Mouse (Mus musculus): ENCODE measurements around the gene Acss1.

DNA sequence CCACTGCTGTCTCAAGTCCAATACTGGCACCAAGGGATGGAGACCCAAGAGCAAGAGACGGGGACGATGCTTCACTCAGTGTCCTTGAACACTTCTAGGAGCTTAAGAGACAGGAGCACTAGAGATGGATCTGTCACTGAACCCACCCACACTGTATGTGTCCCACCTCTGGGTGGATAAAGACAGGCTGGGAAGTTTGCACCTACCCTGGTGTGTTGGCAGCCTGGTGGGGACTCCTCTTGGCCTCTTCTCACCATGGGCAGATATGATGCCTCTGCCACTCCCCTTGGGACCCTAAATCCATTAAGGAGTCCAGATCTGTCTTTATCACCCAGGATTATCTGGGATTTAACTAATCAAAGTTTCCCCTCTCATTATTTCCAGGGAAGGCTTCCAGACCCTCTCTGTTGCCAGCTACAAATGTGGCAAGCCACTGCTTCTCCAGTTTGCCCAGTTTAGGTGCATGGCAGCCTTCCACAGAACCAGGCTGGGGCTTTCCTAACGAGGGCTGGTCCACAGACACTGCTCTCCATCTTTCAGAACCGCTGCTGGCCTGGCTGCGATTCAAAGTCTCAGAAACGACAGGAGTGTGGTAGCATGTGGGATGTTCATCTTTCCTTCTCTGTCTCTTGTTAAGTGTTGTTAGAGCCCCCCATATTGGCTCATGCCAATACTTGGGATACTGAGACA is 23.3 kb upstream of the Acss1 start:
- TF ChIP-seq EP300 (IDR thresholded peaks at IDR 0.05; ENCODE audit: low read depth): no peak
- no peak for TF ChIP-seq CTCF (IDR thresholded peaks at IDR 0.05; ENCODE audit: low read depth)
